Mouse (Mus musculus) liver, embryonic 11.5 days (tissue): ENCODE results near the gene Krtap9-3. TPM values are rescaled to one million over a fixed set of nuclear protein-coding genes. Genes with fewer than 3 reads are reported as not detected.
"Not testable (repeated sequence)": the region's sequence is repeated elsewhere in the genome, so short reads cannot be mapped to it uniquely, and the experiment has no call there.

Source experiments
- ATAC-seq: fragments of 200-750 bp; cut with Nextera tagmentation; replicated peaks from 2 replicates; pipeline ENCODE4 v1.8.0; 2017; ENCODE audit warnings: moderate number of reproducible peaks, mild to moderate bottlenecking, moderate TSS enrichment, moderate library complexity; ENCODE audit not compliant: low FRiP score
- DNase-seq: peaks from one replicate; pipeline ENCODE4 v3.0.0-alpha.2; 2017; ENCODE audit warnings: low spot score
- H3K27ac ChIP-seq: fragments of 300-500 bp; sonication (generic); 2 replicates; pipeline ENCODE4 v1.5.1; 2014; ENCODE audit warnings: mild to moderate bottlenecking, low read depth, low read length, control low read depth
- H3K27me3 ChIP-seq: fragments of 300-500 bp; sonication (generic); replicated peaks from 2 replicates; pipeline ENCODE4 v1.6.1; 2014; ENCODE audit warnings: low read length, mixed read lengths; ENCODE audit not compliant: control insufficient read depth, insufficient read depth
- H3K36me3 ChIP-seq: fragments of 300-500 bp; sonication (generic); 2 replicates; pipeline ENCODE4 v1.6.1; 2014; ENCODE audit warnings: mild to moderate bottlenecking, low read length, moderate library complexity, mixed read lengths; ENCODE audit not compliant: control insufficient read depth, insufficient read depth
- H3K4me1 ChIP-seq: fragments of 300-500 bp; sonication (generic); replicated peaks from 2 replicates; pipeline ENCODE4 v1.6.1; 2014; ENCODE audit warnings: low read length, mixed read lengths; ENCODE audit not compliant: control insufficient read depth, insufficient read depth
- H3K4me2 ChIP-seq: fragments of 300-500 bp; sonication (generic); 2 replicates; pipeline ENCODE4 v1.6.1; 2014; ENCODE audit warnings: mild to moderate bottlenecking, control low read depth, moderate library complexity
- H3K4me3 ChIP-seq: fragments of 300-500 bp; sonication (generic); 2 replicates; pipeline ENCODE4 v1.5.1; 2014; ENCODE audit warnings: low read depth, low read length, control low read depth
- H3K9ac ChIP-seq: fragments of 300-500 bp; sonication (generic); 2 replicates; pipeline ENCODE4 v1.6.1; 2014; ENCODE audit warnings: low read depth, low read length, control low read depth
- H3K9me3 ChIP-seq: fragments of 300-500 bp; sonication (generic); 2 replicates; pipeline ENCODE4 v1.6.1; 2016; ENCODE audit warnings: low read length, inconsistent platforms, mixed read lengths; ENCODE audit not compliant: control insufficient read depth
- WGBS: fragments of 180-500 bp; shearing (Covaris S2); extraction: QIAGEN DNeasy Blood & Tissue Kit; methylation state at CpG from one replicate; pipeline ENCODE4 v1.1.7; 2014; 5-methylcytosine and 5-hydroxymethylcytosine counted together
- polyA plus RNA-seq: library from polyadenylated mRNA; unstranded; fragments of >200 nt; fragmentation: Nextera tagmentation; extraction: Ambion mirVana; gene quantifications from 2 replicates; pipeline ENCODE4 v1.2.1, GENCODE M21; 2014

Krtap9-3 gene
- polyA plus RNA-seq, 1 experiment from 2014 or later: not detected

DNA sequence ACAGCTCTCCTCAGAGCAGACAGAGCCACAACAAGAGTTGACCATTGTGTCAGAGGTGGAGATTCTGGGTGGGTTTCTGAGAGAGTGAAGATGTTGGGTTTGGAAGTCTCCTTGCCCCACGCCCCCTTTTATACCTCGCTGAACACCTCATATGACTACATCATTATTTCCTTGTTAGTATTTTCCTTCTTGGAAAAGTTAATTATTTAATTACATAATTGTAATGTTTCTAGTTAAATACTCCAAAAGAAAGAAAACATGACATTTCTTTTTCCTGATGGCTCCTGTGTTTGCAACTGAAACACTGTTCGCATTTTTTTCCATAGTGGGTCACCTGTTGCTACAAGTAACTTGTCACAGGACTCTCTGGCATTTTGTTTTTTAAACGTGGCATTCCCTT is 30.2 kb upstream of the Krtap9-3 start, which contains the start of gene Krtap4-1:
TSS of gene Krtap4-1 (minus strand) at position 101 of the 400 bp plus-strand sequence.
- Histone ChIP-seq H3K4me3 (no peak within 1 kb of the TSS), H3K9ac (no peak within 1 kb of the TSS), H3K27me3 (no peaks in the 10 kb centered on the region), H3K4me2 (no peak within 1 kb of the TSS), H3K9me3 (no peaks in the 10 kb centered on the region), H3K4me1 (no peaks in the 10 kb centered on the region), H3K36me3 (no peaks in the 10 kb centered on the region), H3K27ac (no peak within 1 kb of the TSS)
- 76% methylated on average over 4 of the region's 4 CpGs for WGBS
- DNase-seq: no peak
- no peak for ATAC-seq

DNA sequence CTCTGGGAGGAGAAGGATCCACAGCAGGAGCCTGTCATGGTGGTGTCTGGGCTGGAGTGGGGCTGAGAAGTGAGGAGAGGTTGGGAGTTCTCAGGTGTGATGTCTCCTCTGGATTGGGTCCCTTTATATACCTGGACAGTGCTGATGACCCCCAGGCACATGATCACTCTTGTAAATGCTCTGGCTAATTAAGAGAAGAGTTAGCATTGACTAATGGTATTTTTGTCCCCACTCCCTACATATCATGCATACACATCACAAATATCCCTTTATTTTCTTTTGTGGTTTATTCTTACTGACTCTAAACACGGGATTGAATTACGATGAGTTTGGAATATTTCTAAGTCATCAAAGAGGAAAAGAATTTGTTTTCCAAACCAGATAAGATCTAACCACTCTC is 22.4 kb upstream of the Krtap9-3 start, which contains the start of gene Gm11562:
TSS of gene Gm11562 (minus strand) at position 101 of the 400 bp plus-strand sequence.
- 79% methylated on average over 2 of the region's 2 CpGs for WGBS
- no peak for DNase-seq
- Histone ChIP-seq H3K9me3 (no peaks in the 10 kb centered on the region), H3K4me3 (no peak within 1 kb of the TSS), H3K27ac (no peak within 1 kb of the TSS), H3K4me2 (no peak within 1 kb of the TSS), H3K9ac (no peak within 1 kb of the TSS), H3K27me3 (no peaks in the 10 kb centered on the region), H3K36me3 (no peaks in the 10 kb centered on the region), H3K4me1 (no peaks in the 10 kb centered on the region)
- no peak for ATAC-seq

DNA sequence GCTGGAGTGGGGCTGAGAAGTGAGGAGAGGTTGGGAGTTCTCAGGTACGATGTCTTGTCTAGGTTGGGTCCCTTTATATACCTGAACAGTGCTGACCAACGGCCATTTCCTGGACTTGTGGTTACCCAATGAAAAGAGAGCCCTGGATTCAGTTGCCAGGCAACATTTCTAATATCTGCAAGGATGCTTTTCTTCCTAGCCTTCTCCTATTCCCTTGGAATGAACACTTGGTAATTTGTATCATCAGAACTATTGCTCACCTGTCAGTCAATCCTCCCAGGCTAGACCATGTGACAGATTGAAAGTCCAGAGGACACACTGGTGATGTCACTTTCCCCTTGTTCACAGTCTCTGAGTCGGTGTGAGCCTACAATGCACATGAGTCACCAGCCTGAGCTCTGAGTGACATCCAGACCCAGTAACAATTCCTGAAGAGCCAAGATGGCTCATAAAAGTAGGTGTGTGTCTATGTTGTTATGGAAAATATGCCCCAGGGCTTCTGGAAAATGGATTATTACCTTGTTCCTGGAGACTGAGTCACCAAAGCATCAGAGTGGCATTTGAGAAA is 17.0 kb upstream of the Krtap9-3 start, which contains the start of gene Krtap2-4:
TSS of gene Krtap2-4 (minus strand) at position 51 of the 568 bp plus-strand sequence.
- no peaks in the 10 kb centered on the region for H3K9me3 ChIP-seq
- H3K9ac ChIP-seq: no peak within 1 kb of the TSS
- H3K4me1 ChIP-seq: no peaks in the 10 kb centered on the region
- H3K4me3 ChIP-seq: no peak within 1 kb of the TSS
- no peak for ATAC-seq
- H3K36me3 ChIP-seq: no peaks in the 10 kb centered on the region
- whole genome bisulfite sequencing: 54% methylated on average over 3 of the region's 3 CpGs
- no peak within 1 kb of the TSS for H3K4me2 ChIP-seq
- H3K27me3 ChIP-seq: no peaks in the 10 kb centered on the region
- DNase-seq: no peak
- H3K27ac ChIP-seq: no peak within 1 kb of the TSS

DNA sequence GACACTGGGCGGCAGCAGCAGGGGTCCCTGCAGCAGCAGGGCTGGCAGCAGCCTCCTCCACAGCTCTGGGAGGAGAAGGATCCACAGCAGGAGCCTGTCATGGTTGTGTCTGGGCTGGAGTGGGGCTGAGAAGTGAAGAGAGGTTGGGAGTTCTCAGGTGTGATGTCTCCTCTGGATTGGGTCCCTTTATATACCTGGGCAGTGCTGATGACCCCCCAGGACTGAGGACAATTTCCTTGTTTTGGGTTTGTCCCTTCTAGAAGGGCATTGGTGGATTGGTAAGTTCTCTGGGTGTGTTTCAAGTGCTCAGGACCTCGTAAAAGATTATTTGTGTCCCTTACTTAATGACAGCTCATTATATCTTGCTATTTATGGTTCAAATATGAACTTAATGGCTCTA is 12.2 kb upstream of the Krtap9-3 start, which contains the start of gene Gm11937:
TSS of gene Gm11937 (minus strand) at position 101 of the 400 bp plus-strand sequence.
- H3K4me1 ChIP-seq, H3K9me3 ChIP-seq, H3K27ac ChIP-seq, H3K36me3 ChIP-seq, ATAC-seq, H3K27me3 ChIP-seq, H3K9ac ChIP-seq, H3K4me2 ChIP-seq, H3K4me3 ChIP-seq, DNase-seq: not testable (repeated sequence)
- 49% methylated on average over 2 of the region's 2 CpGs for WGBS

DNA sequence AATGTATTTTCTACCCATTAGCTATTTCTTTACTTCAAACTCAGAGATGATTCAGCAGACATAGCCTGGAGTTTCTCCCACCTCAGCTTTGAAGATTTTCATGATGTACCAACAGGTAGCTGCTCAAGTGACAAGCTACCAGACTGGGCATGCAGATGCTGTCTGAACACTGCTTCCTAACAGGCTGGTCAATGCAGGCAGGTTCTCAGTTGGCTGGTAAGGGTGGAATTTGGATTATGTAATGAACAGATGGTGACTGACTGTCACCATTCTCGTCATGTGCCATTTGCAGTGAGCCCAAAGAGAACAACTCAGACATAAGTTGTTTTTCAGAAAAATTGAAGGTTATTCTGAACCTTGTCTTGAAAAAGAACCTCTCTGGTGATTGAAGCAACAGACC is 11.2 kb upstream of the Krtap9-3 start:
- Histone ChIP-seq H3K36me3 (no peaks in the 10 kb centered on the region), H3K4me1 (no peaks in the 10 kb centered on the region), H3K4me3 (no peak overlapping the region), H3K9me3 (no peaks in the 10 kb centered on the region), H3K27me3 (no peaks in the 10 kb centered on the region), H3K4me2 (no peak overlapping the region), H3K27ac (no peak overlapping the region), H3K9ac (no peak overlapping the region)
- 62% methylated on average over 1 of the region's 1 CpGs for WGBS
- no peak for DNase-seq
- ATAC-seq: no peak

DNA sequence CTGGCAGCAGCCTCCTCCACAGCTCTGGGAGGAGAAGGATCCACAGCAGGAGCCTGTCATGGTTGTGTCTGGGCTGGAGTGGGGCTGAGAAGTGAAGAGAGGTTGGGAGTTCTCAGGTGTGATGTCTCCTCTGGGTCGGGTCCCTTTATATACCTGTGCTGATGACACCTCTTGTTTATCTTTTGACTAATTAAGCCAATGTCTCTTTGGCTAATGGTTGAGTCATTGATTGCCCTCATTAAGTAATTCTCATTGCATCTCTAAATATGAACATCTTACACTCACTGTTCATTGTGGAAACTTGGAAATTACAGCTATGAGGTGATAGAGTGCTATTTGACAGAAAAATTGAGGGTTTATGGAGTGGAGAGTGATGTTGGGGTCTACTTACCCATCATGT is 5.3 kb upstream of the Krtap9-3 start, which contains the start of gene Gm11938:
TSS of gene Gm11938 (minus strand) at position 101 of the 400 bp plus-strand sequence.
- 33% methylated on average over 1 of the region's 1 CpGs for WGBS
- H3K27me3 ChIP-seq, ATAC-seq, H3K9me3 ChIP-seq, DNase-seq, H3K4me1 ChIP-seq, H3K36me3 ChIP-seq, H3K9ac ChIP-seq, H3K4me3 ChIP-seq, H3K27ac ChIP-seq, H3K4me2 ChIP-seq: not testable (repeated sequence)

DNA sequence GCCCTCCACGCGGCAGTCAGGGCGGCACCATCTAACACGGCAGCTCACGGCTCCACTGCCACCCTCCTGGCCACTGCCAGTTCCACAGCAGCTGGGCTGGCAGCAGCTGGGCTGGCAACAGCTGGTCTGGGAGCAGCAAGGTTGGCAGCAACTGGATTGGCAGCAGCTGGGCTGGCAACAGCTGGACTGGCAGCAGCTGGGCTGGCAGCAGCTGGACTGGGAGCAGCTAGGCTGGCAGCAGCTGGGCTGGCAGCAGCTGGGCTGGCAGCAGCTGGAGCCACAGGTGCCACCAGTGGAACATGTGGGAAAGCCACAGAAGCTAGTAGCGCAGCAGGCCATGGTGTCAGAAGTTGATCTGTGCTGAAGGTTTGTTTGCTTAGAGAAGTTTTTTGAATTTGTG is 6.9 kb downstream of the Krtap9-3 start, which contains the start of gene Krtap1-3:
TSS of gene Krtap1-3 (minus strand) at position 359 of the 400 bp plus-strand sequence.
- no peaks in the 10 kb centered on the region for H3K4me1 ChIP-seq
- no peak within 1 kb of the TSS for H3K4me2 ChIP-seq
- 93% methylated on average over 6 of the region's 6 CpGs for whole genome bisulfite sequencing
- H3K27me3 ChIP-seq: no peaks in the 10 kb centered on the region
- no peak within 1 kb of the TSS for H3K4me3 ChIP-seq
- H3K27ac ChIP-seq: no peak within 1 kb of the TSS
- H3K9me3 ChIP-seq: no peaks in the 10 kb centered on the region
- no peak for ATAC-seq
- no peaks in the 10 kb centered on the region for H3K36me3 ChIP-seq
- DNase-seq: no peak
- no peak within 1 kb of the TSS for H3K9ac ChIP-seq

DNA sequence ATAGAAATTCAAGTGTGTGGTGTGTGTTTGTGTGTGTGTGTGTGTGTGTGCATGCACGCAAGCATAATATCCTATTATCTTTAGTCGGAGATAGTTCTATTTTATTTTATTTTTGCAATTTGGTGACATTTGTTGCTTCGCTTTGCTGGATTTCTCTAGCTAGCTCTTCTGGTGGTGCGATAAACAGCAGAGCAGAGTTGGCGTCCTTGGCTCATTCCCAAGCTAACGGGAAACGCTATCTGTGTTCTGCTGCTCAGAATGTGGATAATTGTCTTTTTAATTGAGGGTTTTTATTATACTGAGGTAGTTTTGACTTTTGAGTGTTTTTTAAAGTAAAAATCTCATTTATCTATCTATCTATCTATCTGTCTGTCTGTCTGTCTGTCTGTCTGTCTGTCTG is 12.8 kb downstream of the Krtap9-3 start:
- no peaks in the 10 kb centered on the region for H3K27me3 ChIP-seq
- H3K9ac ChIP-seq: no peak overlapping the region
- ATAC-seq (no peak), DNase-seq (no peak)
- no peak overlapping the region for H3K4me3 ChIP-seq
- no peaks in the 10 kb centered on the region for H3K4me1 ChIP-seq
- H3K27ac ChIP-seq: no peak overlapping the region
- H3K9me3 ChIP-seq: no peaks in the 10 kb centered on the region
- no peaks in the 10 kb centered on the region for H3K36me3 ChIP-seq
- H3K4me2 ChIP-seq: no peak overlapping the region
- WGBS: 80% methylated on average over 7 of the region's 7 CpGs

DNA sequence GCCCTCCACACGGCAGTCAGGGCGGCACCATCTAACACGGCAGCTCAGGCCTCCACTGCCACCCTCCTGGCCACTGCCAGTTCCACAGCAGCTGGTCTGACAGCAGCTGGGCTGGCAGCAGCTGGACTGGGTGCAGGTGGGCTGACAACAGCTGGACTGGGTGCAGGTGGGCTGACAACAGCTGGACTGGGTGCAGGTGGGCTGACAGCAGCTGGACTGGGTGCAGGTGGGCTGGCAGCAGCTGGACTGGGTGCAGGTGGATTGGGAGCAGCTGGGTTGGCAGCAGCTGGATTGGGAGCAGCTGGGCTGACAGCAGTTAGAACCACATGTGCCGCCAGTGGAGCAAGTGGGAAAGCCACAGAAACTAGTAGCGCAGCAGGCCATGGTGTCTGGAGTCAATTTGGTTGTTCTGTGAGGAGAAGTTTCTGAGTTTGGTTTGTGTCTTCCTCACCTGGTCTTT is 14.6 kb downstream of the Krtap9-3 start, which contains the start of gene Krtap1-4:
TSS of gene Krtap1-4 (minus strand) at position 410 of the 460 bp plus-strand sequence.
- WGBS: 75% methylated on average over 5 of the region's 5 CpGs
- Histone ChIP-seq H3K4me2 (no peak within 1 kb of the TSS), H3K4me3 (no peak within 1 kb of the TSS), H3K27me3 (no peaks in the 10 kb centered on the region), H3K9me3 (no peaks in the 10 kb centered on the region), H3K27ac (no peak within 1 kb of the TSS), H3K36me3 (no peaks in the 10 kb centered on the region), H3K4me1 (no peaks in the 10 kb centered on the region), H3K9ac (no peak within 1 kb of the TSS)
- DNase-seq (no peak), ATAC-seq (no peak)
